Mouse (Mus musculus) activated CD4-positive, CD25-positive, alpha-beta regulatory T cell, adult 4 months (primary cell): ENCODE measurements around the gene Sox12. TPM values are rescaled to one million over a fixed set of nuclear protein-coding genes. Genes with fewer than 3 reads are reported as not detected.
"Not testable (repeated sequence)": the region's sequence is repeated elsewhere in the genome, so short reads cannot be mapped to it uniquely, and the experiment has no call there.

Experiments
- ATAC-seq: one replicate; pipeline ENCODE4 v1.8.0; 2017
- polyA plus RNA-seq, 2 experiments: library from polyadenylated mRNA; unstranded; fragments of 100-300 nt; shearing (Covaris generic); gene quantifications; one replicate each; pipeline ENCODE4 v1.2.1; 2017

Gene Sox12
- polyA plus RNA-seq, 2 experiments from 2014 or later: 0.30 to 0.33 TPM

DNA sequence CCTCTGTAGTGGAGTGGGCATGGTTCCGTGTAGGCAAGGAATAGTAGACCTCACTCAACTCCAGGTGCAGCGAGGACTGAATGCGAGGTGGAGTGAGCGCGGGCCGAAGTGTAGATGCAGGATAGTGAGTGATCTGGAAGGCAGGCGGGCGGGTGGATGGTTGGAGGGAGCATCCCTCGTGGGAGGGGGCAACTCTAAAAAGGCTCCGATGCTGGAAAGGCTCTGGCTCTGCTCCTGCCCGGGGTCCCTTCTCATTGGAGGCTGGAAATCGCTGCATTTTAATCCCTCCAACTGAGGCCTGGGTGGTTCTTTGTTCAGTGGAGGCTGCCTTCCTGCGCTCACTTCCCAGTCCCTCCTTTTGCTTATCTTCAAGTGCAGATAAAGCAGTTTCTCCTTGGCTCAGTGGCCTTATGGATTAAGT, 1.3 kb upstream of the Sox12 start:
- no peak for ATAC-seq

DNA sequence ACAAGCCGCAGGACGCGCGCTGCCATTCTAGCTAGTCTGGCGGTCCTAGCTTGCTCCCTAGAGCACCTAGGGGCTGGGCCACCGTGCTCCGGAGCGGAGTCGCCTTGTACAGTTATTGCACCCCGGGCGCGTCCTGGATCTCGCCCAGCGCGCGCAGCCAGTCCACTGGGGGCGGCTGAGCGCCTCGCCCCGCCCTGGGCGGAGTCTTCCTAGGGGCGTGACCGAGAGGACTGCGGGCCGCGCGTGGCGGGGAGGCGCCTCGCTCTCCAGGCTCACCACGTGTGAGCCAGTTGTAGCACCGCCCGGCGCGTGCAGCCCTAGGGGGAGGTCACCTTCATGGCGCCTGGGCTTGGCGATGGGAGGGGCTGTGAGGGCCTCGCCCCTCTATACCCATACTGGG, 828 bp upstream of the Sox12 start:
- ATAC-seq: peak; percentile 75

DNA sequence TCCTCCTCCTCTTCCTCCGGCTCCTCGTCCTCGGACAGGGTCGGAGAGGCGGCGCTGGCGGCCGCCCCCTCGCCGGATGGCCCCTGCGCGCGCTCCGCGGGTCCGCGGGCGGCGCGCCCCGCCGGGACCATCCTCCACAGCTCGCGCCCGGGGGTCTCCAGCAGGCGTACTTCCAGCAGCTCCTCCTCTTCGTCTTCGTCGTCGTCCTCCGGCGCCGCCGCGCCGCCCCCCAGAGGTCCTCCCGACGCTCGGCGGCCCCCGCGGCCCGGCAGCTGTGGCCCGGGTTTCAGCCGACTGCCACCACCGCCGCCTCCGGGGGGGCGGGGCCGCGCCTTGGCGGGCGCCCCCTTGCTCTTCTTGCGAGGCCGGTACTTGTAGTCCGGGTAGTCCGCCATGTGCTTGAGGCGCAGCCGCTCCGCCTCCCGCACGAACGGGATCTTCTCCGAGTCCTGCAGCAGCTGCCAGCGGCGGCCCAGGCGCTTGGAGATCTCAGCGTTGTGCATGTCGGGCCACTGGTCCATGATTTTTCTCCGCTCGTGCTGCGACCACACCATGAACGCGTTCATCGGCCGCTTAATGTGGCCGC, 766 bp downstream of the Sox12 start:
- ATAC-seq: peak; percentile 17

DNA sequence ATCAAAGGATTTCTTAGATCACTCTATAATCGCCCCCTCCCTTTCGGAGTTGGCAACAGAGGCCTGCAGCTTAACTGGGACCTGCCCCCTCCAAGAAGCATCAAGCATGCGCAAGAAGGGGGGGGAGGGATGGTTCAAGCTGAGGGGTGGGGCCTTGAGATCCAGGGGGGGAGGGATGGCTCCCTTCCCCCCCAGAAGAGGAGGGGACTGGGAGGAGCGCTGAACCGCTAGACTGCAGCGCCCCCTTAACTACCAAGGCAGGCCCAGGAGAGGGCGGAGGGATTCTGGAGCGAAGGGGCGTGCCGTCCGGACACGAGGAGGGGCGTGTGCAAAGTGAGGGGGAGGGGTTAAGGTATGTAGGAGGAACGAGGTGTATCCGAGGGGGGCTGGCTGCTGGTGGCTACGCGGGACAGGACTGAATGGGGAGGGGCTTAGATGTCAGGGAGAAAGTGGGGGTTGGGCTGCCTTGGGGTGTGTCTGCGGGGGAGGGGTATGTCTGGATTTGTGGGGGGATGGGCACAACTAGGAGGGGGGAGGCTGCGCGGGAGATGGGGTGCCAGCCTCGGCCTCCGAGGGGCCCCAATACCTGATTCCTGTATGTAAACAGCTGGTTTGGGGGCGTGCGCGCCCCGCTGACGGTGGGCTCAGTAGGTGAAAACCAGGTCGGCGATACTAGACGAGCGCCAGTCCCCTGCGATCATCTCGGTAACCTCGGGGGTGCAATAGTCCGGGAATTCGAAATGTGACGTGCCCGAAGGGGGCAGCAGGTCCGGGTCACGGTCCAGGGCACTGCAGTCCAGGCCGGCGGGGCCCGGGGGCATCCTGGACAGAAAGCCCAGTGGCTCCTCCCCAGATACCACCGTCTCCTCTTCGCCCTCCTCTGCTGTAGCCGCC, 1.5 kb downstream of the Sox12 start:
- ATAC-seq: no peak

DNA sequence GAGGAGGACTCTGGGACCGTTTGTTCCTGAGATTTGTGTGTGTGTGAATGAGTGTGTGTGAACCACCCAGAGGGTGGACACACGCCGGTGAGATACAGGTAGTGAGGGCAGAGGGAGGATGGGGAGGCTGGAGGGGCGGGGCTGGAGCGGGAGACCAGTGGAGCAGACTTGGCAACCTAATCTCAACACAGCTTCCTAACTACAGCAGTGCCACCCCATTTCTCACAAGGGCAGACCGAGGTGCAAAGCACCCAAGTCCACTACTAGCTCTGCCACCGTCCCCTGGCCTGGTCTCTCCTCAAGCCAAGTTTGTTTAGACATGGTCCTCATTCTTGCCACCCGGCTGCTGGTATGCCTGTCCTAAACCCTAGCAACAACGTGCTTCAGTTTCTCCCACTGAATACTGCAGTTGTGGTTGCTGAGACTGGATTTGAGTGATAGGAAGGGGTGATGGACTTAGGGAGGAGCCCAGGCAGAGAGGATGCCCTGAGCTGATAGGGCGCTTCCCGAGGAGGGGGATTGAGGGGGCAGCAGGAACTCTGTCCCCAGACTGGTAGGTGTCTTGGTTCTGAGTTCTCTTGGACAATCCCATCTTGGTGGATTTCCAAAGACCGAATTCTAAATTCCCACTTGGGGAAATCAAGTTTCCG, 2.5 kb downstream of the Sox12 start:
- ATAC-seq: no peak

DNA sequence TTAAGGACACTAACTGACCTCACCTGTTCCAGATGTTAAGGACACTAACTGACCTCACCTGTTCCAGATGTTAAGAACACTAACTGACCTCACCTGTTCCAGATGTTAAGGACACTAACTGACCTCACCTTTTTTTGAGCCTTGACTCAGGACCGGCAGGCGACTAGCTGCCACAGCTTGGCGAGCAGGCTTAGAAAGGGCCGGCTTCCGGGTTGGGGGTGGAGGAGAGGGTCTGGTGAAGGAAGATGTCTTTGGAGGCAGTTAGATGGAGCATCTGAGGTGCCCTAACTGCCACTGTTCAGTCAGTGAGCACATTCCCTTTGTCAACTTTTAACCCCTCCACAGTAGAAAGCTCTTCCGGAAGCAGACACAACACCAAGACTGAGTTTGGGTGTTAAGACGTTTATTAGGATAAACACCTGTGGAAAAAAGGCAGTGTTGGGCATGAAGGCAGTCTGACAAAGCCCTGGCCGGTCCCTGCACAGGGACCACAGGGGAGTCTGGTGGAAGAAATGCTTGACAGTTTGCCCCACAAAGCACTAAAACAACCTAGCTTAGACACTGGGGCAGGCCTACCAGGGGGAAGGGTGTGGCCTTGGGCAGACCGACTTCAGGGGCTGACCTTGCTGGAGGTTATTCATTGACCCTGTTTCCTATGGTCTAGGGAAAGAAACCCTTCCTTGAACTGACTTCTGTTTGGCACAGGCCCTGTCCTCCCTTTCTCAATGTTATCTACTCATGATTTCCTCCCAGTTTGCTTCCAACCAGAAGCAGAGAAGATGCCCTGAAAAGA, 4.4 kb downstream of the Sox12 start:
- ATAC-seq: no peak

DNA sequence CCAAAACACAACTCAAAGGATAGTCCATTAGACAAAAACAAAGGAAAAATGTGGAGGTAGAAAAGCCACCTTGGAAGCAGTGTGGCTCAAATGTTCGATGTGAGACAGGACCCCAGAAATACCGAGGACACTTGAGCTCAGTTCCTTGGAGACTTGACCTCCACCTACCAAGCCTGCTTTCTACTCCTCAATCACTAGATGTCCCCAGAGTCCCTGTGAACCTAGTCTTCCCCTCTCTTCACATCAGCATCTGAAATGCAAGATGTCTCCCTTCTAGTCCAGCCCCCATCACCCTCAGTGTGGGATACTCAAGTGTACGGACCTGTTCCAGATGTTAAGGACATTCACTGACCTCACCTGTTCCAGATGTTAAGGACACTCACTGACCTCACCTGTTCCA, 5.1 kb downstream of the Sox12 start:
- ATAC-seq: peak; percentile 34

DNA sequence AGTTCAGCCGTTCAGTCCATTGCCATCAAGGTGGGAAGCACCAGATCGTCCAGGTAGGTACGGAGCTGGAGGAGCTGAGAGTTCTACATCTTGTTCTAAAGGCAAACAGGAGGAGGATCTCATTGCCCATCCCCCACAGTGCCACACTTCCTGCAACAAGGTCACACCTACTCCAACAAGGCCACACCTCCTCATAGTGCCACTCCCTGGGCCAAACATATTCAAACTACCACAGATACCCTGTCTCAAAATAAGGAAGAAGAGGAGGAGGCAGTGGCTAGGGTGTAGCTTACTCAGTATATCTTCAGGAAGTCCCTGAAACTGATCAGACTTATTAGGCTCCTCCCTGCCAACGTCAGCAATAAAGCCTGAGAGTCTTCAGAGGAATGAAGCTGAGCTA, 13.7 kb downstream of the Sox12 start:
- ATAC-seq: no peak

DNA sequence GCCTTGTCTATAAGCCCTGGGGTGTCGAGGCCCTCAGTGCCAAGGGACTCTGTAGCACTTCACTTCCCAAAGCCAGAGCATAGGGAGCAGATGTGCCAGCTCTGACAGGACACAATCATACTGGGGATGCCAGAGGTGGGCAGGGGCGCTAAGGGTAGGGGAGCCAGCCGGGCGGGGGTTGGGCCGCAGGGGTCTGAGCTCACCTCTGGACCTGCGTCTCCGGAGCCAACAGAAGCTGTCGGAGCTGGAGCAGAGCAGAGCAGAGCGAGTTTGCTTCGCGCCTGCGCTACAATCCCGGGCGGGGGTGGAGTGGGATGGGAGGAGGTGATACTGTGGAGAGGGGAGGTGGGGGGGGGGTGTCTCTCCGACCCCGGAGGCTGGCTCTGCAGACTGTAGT, 21.5 kb downstream of the Sox12 start, which contains the start of gene Nrsn2:
TSS of gene Nrsn2 (minus strand) at position 294 of the 397 bp plus-strand sequence.
- no peak for ATAC-seq

DNA sequence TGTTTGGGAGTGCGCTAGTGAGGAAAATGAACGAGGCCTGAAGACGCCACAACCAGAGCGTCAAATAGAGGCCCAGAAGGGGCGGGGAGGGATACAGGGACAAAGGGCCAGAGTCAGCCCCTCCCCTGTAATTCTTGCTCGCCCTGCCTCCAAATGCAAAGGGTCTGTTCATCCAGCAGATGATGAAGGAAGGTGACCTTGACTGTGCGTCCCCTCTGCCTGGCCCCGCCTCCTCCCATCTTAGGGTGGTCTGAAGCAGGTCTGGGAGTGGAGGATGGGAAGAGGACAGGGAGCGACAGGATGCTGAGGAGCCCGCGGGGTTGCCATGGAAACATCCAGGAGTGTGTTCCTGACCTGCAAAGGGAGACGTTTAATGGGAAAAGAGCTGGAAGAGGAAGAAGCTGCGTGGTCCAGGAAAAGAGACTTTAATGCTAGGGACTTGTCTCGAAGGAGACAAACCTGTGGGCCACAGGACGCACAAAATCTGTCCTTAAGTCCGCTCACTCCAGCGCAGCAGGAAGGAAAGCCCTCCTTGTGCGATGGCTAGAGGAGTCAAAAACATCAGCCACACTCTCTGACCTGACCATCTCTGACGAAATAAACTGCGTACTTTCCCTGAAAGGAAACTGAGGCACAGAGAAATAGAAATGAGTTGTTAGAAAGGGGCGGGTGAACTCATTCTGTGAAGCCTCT, 22.1 kb downstream of the Sox12 start:
- ATAC-seq: no peak

DNA sequence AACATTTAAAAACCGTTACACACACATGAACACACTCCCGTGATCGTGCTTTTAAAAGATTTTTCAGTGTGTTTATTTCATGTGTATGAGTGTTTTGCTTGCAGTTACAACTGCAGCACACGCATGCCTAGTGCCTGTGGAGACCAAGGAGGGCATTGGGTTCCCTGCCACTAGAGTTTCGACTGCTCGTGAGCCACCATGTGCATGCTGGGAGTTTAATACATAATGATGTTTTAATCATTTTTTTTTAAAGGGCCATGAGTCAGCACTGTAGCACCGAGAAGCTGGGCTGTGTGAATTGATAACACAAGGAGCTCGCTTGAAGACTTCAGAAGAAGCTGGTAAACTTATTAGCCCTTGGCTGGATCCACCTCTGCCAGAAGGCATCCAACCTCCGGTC, 24.3 kb downstream of the Sox12 start:
- ATAC-seq: no peak

DNA sequence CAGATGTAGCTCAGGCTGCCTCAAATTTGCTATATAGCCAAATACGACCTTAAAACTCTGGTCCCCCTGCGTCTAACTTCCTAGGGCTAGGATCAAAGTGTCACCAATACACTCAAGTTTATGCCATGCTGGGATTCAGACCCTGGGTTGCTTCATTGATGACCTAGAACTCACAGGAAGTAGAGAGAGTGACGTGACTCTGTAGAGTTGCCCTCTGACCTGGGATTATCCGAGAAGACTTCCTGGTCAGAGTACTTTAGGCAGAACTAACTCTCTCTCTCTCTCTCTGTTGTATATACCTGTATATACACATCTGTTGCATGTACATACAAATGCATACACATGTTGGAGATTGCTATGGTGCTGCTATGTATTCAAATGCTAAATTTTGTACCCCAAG, 25.2 kb downstream of the Sox12 start:
- no peak for ATAC-seq

DNA sequence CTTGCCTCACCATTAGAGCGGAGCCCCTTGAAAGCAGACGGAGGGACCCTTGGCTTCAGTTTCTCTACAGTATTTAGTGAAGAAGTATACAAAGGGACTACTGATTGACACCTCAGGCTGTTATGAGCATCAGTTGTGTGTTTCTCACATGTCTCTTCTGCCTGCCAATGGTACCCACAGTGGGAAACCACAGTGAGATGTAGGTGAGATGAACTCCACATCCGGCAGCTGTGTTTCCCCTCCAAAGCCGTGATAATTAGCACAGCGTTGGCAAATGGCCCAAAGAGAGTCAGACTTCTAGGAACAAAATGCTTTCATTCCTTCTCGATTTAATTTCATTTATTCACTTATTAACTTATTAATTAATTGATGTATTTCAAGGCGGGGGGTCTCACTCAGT, 25.8 kb downstream of the Sox12 start:
- ATAC-seq: peak; percentile 97

DNA sequence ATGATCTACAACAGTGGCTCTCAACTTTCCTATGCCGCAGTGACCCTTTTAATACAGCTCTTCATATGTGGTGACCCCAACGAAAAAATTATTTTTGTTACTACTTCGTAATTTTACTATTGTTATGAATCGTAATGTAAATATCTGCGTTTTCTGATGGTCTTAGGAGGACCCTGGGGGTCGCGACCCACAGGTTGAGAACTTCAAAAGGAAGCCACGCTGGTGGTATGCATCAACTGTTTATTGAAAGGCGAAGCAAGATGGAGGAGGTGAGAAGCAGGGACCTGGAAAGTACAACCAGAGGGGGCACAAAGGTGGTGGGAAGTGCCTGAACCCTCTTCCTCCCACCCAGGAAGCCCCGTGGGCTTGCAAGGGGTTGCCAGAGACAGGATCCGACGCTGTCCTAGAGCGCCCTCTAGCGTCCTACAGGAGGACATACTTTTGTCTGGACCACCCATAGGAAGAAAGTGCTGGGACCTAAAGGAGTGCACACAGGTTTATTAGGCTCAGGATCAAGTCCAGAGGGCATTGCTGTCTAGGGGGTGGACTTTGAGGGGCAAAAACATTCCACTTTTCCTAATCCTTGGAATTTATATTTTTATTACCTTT, 29.2 kb downstream of the Sox12 start:
- peak; percentile 45 for ATAC-seq

DNA sequence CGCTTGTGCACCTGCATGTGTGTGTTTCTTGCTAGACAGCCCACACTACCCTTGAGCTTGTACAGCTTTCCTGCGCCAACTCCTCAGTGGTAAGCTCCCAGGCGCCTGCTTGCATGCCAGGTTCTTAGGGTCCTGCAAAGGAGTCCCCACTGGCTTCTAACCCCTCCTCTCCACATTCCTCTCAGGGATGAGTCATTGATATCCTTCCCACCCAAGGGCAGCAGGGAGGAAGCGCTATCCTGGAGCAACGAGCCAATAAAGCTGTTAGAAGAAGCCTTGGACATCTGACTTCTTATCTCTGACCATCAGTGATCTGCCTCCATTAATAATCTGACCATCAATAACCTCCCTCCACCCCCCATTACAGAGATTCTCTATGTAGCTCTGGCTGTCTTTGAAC, 29.9 kb downstream of the Sox12 start:
- no peak for ATAC-seq

DNA sequence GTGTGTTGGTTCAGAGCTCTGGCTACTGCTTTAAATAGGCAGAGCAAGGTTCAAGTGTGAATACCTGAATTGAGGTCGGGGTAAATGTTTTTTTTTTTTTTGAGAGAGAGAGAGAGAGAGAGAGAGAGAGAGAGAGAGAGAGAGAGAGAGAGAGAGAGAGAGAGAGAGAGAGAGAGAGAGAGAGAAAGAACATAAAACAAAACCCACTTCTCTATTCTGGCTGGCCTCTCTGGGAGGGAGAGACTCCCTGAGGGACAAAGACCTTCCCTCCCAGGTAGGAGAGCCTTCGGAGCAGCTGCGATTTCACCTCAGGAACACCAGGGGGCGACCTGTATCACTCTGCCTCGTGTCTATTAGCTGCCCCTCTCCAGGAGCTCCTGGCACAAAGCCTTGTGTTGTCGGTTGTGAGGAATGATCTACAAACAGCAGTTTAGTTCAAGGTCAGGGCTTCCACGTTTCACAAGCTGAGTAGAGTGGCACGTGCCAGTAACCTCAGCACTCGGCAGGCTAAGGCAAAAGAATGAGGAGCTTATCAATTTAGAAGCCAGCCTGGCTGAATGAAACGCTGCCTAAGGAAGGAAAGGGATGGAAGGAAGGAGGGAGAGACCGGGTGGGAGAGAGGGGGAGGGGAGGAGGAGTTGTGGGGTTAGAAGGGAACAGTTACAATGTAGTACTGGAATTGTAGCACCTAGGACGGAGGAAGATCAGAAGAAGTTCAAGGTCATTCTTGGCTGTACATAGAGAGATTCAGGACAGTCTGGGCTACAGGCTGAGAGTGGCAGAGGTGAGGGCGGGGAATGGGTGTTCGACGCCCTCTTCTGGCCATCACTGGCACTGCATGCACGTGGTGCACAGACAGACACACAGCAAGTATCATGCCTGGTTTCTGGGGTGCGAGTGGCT, 34.4 kb downstream of the Sox12 start:
- ATAC-seq: peak; percentile 55

DNA sequence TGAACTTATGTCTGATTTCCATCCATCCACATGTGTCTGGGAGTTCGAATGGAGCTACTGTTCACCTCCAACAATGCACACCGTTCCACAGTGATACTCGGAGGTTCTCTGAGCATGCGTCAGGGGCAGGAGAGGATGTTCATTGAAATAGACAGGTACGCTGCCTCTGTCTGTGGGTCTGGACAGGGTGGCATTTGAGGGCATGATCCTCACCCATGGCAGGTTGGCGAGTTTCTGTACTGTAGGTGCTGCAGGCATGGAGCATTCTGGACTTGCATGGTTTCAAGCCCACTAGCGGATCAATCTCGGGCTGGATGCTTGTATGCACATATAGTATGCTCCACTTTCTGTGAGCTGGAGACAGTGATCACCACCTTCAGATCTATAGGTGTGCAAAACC, 36.7 kb downstream of the Sox12 start:
- no peak for ATAC-seq

DNA sequence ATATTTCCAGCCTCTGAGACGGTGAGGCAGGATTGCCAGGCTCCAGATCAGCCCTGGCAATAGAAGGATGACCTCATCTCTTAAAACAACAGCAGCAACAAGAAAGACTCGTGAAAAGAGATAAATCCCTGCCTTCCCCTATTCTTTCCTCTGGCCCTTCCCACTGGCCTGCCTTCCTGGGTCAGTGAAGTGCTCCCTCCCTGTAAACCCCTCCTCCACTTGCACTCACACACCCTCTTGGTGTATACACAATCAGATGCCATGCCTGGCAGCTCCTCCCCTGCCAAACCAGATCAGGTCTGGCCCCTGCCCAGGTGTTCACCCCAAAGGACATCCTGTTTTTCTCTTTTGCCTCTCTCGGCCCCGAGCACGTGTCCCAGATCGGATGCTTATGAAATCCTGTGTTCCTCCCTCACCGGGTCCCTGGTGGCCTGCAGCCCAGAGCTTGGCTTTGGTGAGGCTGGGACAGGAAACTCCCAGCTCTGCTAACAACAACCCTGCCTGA, 37.5 kb downstream of the Sox12 start:
- ATAC-seq: peak; percentile 80

DNA sequence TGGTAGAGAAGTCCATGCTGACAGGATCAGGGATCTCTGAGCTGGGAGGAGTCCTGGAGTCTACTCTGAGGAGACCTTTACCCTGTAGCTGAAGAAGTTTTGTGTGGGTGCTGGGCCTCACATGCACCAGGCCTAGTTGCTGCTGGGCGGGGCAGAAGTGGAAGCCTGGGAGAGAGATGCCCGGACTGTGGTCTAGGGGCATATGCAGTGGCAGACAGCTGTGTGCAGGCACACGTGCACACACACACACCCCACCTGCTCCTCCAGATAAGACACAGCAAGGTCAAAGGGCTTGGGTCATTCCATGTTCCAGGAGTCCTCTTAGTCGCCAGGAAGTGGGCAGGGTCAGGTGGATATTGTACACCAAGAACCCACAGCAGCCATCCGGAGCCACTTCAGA, 38.2 kb downstream of the Sox12 start:
- ATAC-seq: no peak

DNA sequence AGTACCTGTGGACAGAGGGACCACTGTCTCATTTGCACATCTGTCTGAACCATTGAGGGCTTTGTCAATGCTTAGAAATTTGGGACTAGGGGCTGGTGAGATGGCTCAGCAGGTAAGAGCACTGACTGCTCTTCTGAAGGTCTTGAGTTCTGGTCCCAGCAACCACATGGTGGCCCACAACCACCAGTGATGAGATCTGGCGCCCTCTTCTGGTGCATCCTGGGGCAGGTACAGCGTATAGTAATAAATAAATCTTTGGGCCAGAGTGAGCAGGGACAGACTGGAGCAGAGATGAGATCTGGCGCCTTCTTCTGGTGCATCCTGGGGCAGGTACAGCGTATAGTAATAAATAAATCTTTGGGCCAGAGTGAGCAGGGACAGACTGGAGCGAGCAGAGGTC, 38.9 kb downstream of the Sox12 start:
- ATAC-seq: not testable (repeated sequence)

DNA sequence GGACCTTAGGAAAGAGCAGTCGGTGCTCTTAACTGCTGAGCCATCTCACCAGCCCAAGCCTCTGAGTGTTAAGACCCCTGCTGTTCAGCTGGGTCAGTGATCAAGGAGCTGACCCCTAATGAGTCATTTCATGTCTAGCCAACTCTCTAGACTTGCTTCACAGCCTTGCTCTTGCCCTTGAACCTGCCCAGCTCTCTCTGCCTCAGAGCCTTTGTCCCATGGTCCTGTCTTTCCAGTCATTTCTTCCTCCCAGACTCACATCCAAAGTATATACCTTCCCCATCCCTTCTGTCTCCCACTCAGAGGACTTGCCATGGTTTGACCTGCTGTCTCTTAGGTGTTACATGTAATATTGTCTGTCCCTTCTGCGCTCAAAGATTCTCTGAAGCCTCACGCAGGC, 40.6 kb downstream of the Sox12 start:
- no peak for ATAC-seq
